Mouse (Mus musculus) lung, adult 18-20 months (tissue): ENCODE measurements at regions not wholly inside any gene's neighbourhood (a gene's known extent, or its start where the extent isn't known, plus 50 kb on each side); places are given as distances from the start of the nearest gene placed in this dataset.

Source experiments
- DNase-seq, 2 experiments: peaks; one replicate each; pipeline ENCODE4 v3.0.0; 2022; ENCODE audit warnings: mixed read lengths in 2 of 2

GRCm38 (mm10) chr2:133235175-133235920, 289.6 kb upstream of the Fermt1 start:
- DNase-seq: no peak

GRCm38 (mm10) chr2:133252131-133252530, 299.8 kb upstream of the Bmp2 start:
- no peak for DNase-seq

- no peak for DNase-seq
Observed at GRCm38 (mm10) chr2:133274424-133274823, 277.5 kb upstream of the Bmp2 start.

- no peak for DNase-seq
Observed at GRCm38 (mm10) chr2:133278546-133278945, 273.4 kb upstream of the Bmp2 start.

GRCm38 (mm10) chr2:133279275-133279674, 272.7 kb upstream of the Bmp2 start:
- no peak for DNase-seq

- DNase-seq: no peak
Observed at GRCm38 (mm10) chr2:133282692-133283091, 269.3 kb upstream of the Bmp2 start.

- DNase-seq: no peak
Observed at GRCm38 (mm10) chr2:133283709-133284108, 268.2 kb upstream of the Bmp2 start.

- no peak for DNase-seq
Observed at GRCm38 (mm10) chr2:133294136-133294535, 257.8 kb upstream of the Bmp2 start.

GRCm38 (mm10) chr2:133305936-133306335, 246.0 kb upstream of the Bmp2 start:
- peak; percentile 1 to 6 for DNase-seq

- DNase-seq: no peak
Observed at GRCm38 (mm10) chr2:133311001-133311400, 241.0 kb upstream of the Bmp2 start.

- no peak for DNase-seq
Observed at GRCm38 (mm10) chr2:133326290-133327050, 225.5 kb upstream of the Bmp2 start.

- no peak for DNase-seq
Observed at GRCm38 (mm10) chr2:133327653-133328052, 224.3 kb upstream of the Bmp2 start.

GRCm38 (mm10) chr2:133336177-133336901, 215.6 kb upstream of the Bmp2 start:
- DNase-seq: no peak

- no peak for DNase-seq
Observed at GRCm38 (mm10) chr2:133338150-133338549, 213.8 kb upstream of the Bmp2 start.

GRCm38 (mm10) chr2:133341352-133341751, 210.6 kb upstream of the Bmp2 start:
- no peak for DNase-seq

GRCm38 (mm10) chr2:133345964-133346788, 205.8 kb upstream of the Bmp2 start:
- no peak for DNase-seq

GRCm38 (mm10) chr2:133346789-133347424, 205.1 kb upstream of the Bmp2 start:
- no peak for DNase-seq

GRCm38 (mm10) chr2:133351306-133351705, 200.7 kb upstream of the Bmp2 start:
- DNase-seq: no peak

GRCm38 (mm10) chr2:133352800-133353199, 199.2 kb upstream of the Bmp2 start:
- no peak for DNase-seq

GRCm38 (mm10) chr2:133362693-133363443, 189.1 kb upstream of the Bmp2 start:
- DNase-seq: no peak

GRCm38 (mm10) chr2:133371490-133372215, 180.3 kb upstream of the Bmp2 start:
- no peak for DNase-seq
